Mouse (Mus musculus): ENCODE measurements around the gene Ap1ar. TPM values are rescaled to one million over a fixed set of nuclear protein-coding genes. Genes with fewer than 3 reads are reported as not detected.

Gene Ap1ar
- 90.4 and 104 TPM in 2 replicates for polyA plus RNA-seq (2015; fragmentation: Nextera tagmentation; extraction: Ambion mirVana)

DNA sequence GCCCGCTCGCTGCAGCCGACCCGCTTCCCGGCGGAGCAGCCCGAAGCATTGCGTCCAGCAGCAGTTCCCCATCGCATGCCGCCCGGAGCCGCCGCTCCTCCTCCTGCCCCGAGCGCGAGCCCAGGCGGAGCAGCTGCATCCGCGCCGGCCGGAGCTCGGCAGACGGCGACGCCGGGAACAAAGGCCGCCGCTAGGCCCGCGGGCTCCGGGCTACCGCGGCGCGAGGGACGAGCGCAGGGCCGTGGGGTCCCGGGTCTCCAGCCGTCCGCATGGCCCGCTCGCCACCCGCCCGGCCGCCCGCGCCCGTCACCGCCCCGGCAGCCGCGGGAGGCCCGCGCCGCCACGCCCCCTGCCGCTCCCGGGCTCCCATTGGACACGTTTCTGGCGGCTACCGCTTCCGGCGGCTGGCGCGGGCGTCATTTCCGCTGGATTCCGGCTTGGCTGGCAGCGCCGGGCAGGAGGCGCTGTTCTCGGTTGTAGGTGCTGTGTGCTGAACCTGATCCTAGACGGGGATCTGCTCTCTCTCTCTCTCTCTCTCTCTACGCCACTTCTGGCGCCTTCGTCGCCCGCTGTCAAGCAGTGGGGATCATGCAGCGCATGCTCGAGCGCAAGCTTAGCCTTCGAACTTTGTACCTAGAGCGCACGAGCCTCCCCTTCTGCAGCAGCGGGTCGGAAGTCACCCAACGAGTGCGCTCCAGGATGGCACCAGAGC is at the start of gene Ap1ar:
Gene Ap1ar, minus strand, starts transcription at position 370 of the 712 bp plus-strand sequence.
- under 1% methylated on average over 84 of the region's 89 CpGs for WGBS
- no peaks in the 10 kb centered on the region for H3K36me3 ChIP-seq
- peaks cover 25% of the 10 kb centered on the region for H3K4me1 ChIP-seq (replicated peaks)
- peak within 1 kb of the TSS; percentile 83 for H3K9ac ChIP-seq
- no peaks in the 10 kb centered on the region for H3K27me3 ChIP-seq
- H3K4me3 ChIP-seq, result peak within 1 kb of the TSS; percentile 74
- H3K9me3 ChIP-seq, result no peaks in the 10 kb centered on the region
- H3K27ac ChIP-seq (replicated peaks), result peak within 1 kb of the TSS; percentile 93
- peak within 1 kb of the TSS; percentile 71 for H3K4me2 ChIP-seq
- peak; percentile 97 for ATAC-seq (ENCODE audit: low FRiP score, low read depth)

DNA sequence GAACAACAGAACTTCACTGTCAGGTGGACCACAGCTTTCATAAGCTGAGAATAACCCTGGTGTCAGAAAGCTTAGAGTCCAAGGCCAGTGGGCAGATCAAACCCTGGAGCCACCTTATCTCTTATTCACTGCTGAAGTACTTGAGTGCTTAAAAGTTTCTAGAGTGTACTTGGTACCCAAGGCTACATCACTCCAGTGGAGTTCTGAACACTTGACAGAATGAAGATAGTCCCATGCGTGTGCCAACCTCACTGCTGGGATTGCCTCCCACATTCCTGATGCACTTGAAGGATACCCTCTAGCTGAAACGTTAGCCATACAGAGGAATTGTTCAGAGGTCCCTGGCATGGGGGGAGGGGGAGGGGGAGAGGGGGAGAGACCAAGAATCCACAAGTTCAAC is 44.4 kb upstream of the Ap1ar start:
- no peak overlapping the region for H3K9ac ChIP-seq
- H3K36me3 ChIP-seq, result no peaks in the 10 kb centered on the region
- H3K27ac ChIP-seq (replicated peaks), result no peak overlapping the region
- H3K4me2 ChIP-seq, result no peak overlapping the region
- H3K27me3 ChIP-seq, result no peaks in the 10 kb centered on the region
- H3K4me3 ChIP-seq, result no peak overlapping the region
- H3K9me3 ChIP-seq, result no peaks in the 10 kb centered on the region
- WGBS, result 55% methylated on average over 2 of the region's 2 CpGs
- no peak for ATAC-seq (ENCODE audit: low FRiP score, low read depth)
- H3K4me1 ChIP-seq (replicated peaks), result no peaks in the 10 kb centered on the region

DNA sequence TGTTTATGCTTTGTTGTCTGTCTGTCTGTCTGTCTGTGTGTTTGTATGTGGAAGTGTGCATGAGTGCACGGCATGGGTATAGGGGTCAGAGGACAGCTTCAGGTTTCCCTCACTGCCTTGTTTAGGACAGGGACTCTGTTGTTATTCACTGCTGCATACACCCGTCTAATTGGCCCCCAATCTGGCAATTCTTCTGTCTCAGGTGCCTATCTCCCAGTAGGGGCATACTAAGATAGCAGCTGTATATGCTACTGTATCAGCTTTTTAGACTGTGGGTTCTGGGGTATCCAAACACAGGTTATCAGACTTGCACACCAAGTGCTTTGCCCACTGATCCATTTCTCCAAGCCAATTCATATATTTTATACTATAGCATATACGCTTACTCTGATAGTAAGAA is 42.6 kb upstream of the Ap1ar start:
- WGBS, result 85% methylated on average over 3 of the region's 3 CpGs
- ATAC-seq (ENCODE audit: low FRiP score, low read depth), result no peak
- Histone ChIP-seq H3K9me3 (no peaks in the 10 kb centered on the region), H3K4me3 (no peak overlapping the region), H3K4me2 (no peak overlapping the region), H3K9ac (no peak overlapping the region), H3K4me1 (replicated peaks) (no peaks in the 10 kb centered on the region), H3K36me3 (no peaks in the 10 kb centered on the region), H3K27ac (replicated peaks) (no peak overlapping the region), H3K27me3 (no peaks in the 10 kb centered on the region)

DNA sequence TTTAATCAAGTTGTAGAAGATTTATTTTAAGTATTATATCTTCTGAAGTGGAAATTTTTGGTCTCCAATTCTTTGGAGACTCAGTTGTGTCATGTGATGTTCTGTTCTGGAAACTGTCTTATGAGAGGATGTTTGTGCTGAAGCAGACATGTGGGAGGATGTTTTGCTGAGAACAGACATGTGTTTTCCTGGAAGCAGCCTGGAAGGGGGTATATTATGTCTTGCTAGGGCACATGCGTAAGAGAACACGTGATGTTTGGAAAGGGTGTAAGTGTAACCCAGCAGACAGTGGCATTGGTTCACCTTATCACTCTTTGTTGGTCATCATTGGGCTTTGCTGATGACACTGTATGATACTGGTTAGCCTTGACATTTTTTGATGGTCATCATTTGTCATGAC is 38.2 kb upstream of the Ap1ar start:
- 90% methylated on average over 2 of the region's 2 CpGs for WGBS

DNA sequence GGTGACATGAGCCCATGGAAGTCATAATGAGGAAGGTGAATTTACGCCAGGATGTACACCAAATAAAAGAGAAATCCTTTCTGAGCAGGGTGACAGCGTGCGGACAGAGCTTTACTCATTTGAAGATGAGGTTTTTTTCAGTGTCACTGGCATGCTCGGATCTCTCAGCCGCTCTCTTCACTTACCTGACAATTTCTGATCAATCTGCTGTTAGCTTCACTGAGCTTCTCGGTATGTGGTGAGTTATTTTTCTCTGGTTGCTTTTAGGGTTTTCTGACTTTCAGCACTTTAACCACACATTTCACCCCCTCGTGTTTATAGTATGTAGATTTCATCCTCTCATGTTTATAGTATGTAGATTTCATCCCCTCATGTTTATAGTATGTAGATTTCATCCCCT is 37.7 kb upstream of the Ap1ar start:
- H3K4me2 ChIP-seq, result no peak overlapping the region
- 67% methylated on average over 7 of the region's 7 CpGs for WGBS
- no peak overlapping the region for H3K27ac ChIP-seq (replicated peaks)
- H3K4me1 ChIP-seq (replicated peaks), result 0 out of 2 replicates have a peak, but pooled peaks cover 4% of the 10 kb centered on the region
- H3K27me3 ChIP-seq, result no peaks in the 10 kb centered on the region
- no peak for ATAC-seq (ENCODE audit: low FRiP score, low read depth)
- H3K9me3 ChIP-seq, result no peaks in the 10 kb centered on the region
- H3K9ac ChIP-seq, result no peak overlapping the region
- no peaks in the 10 kb centered on the region for H3K36me3 ChIP-seq
- no peak overlapping the region for H3K4me3 ChIP-seq

More for the DNA sequence above, 38.2 kb upstream of the Ap1ar start:
- Histone ChIP-seq H3K4me2 (no peak overlapping the region), H3K4me3 (no peak overlapping the region), H3K36me3 (no peaks in the 10 kb centered on the region), H3K9ac (no peak overlapping the region), H3K27me3 (no peaks in the 10 kb centered on the region), H3K4me1 (replicated peaks) (0 out of 2 replicates have a peak, but pooled peaks cover 4% of the 10 kb centered on the region), H3K27ac (replicated peaks) (no peak overlapping the region), H3K9me3 (no peaks in the 10 kb centered on the region)
- ATAC-seq (ENCODE audit: low FRiP score, low read depth), result no peak

DNA sequence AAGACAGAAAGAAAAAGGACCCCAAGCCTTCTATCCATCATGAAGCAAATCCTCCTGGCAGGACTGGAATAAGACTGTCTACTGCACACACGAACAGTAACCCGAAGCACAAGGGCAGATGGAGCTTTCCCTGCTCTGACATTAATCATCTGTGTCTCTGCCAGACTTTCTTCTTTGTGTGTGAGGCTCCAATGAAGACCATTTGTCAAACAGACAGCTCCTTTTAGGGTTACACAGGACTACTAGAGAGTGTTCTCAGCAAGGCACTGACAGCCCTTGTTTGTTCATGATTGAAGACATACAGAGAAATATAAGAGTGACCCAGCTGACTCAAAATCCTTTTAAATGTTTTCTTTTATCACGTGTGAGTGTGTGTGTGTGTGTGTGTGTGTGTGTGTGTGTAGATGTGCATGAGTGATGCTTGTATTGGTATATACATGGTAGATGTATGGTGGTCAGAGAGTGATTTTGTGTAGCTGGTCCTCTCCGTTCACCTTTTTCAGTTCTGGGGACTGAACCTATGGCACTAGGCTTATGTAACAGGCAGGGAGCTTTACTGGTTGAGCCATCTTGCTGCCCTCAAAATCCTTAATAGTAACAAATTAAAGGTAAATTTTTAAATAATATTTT is 37.0 kb upstream of the Ap1ar start:
- no peak overlapping the region for H3K9ac ChIP-seq
- H3K27ac ChIP-seq (replicated peaks), result 0 out of 2 replicates have a peak overlapping the region, but pooled peaks have one; percentile 20
- H3K4me1 ChIP-seq (replicated peaks), result 0 out of 2 replicates have a peak, but pooled peaks cover 4% of the 10 kb centered on the region
- ATAC-seq (ENCODE audit: low FRiP score, low read depth), result peak; percentile 95
- H3K4me3 ChIP-seq, result no peak overlapping the region
- no peaks in the 10 kb centered on the region for H3K9me3 ChIP-seq
- H3K4me2 ChIP-seq, result no peak overlapping the region
- 28% methylated on average over 4 of the region's 4 CpGs for WGBS
- H3K36me3 ChIP-seq, result no peaks in the 10 kb centered on the region
- no peaks in the 10 kb centered on the region for H3K27me3 ChIP-seq

DNA sequence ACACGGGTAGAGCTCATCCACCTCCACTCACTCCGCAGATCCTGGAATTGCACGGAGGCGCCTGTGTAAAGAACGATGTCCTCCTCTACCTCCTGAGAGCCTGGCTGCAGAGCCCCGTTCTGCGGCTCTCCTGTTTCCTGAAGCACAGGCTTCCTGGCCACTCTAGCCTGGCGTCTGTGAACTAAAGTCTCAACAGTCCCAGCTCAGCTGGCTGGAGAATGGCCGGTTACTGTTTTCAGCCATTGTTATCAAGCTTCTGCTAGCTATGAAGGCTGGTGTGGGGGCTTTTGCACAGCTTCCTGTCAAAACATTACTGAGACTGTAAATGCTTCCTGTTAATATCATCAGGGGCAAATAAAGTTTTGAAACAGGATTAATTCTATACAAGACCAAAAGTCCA is 34.3 kb upstream of the Ap1ar start:
- H3K36me3 ChIP-seq, result no peaks in the 10 kb centered on the region
- 0 out of 2 replicates have a peak, but pooled peaks cover 7% of the 10 kb centered on the region for H3K4me1 ChIP-seq (replicated peaks)
- H3K27ac ChIP-seq (replicated peaks), result no peak overlapping the region
- no peaks in the 10 kb centered on the region for H3K9me3 ChIP-seq
- 88% methylated on average over 9 of the region's 9 CpGs for WGBS
- no peaks in the 10 kb centered on the region for H3K27me3 ChIP-seq
- ATAC-seq (ENCODE audit: low FRiP score, low read depth), result no peak
- no peak overlapping the region for H3K4me2 ChIP-seq
- no peak overlapping the region for H3K9ac ChIP-seq
- no peak overlapping the region for H3K4me3 ChIP-seq

DNA sequence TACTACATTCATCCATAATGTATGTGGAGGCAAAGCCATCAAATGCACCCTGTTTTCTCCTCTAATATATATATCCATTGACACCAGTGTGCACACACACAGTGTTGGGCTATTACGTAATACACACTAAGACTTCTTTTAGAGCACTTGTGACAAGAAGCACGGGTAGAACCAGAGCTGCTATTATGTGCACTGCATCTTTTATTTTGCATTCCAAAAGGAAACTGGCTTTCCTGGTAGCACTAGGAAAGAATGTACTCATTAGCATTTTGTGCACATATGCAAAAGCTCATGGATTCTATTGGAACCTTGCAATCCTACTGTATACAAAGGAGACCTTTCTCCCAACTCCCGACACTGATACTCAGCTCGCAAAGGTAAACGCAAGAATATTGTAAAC is 31.6 kb upstream of the Ap1ar start:
- Histone ChIP-seq H3K9me3 (no peaks in the 10 kb centered on the region), H3K4me2 (0 out of 2 replicates have a peak overlapping the region, but pooled peaks have one; percentile 6), H3K4me3 (no peak overlapping the region), H3K4me1 (replicated peaks) (0 out of 2 replicates have a peak, but pooled peaks cover 7% of the 10 kb centered on the region), H3K27me3 (no peaks in the 10 kb centered on the region), H3K9ac (no peak overlapping the region), H3K36me3 (no peaks in the 10 kb centered on the region), H3K27ac (replicated peaks) (no peak overlapping the region; the same call in 1 of the 2 replicates)
- WGBS, result 38% methylated on average over 5 of the region's 5 CpGs
- peak; percentile 61; the same call in 1 of the 2 replicates for ATAC-seq (ENCODE audit: low FRiP score, low read depth)

DNA sequence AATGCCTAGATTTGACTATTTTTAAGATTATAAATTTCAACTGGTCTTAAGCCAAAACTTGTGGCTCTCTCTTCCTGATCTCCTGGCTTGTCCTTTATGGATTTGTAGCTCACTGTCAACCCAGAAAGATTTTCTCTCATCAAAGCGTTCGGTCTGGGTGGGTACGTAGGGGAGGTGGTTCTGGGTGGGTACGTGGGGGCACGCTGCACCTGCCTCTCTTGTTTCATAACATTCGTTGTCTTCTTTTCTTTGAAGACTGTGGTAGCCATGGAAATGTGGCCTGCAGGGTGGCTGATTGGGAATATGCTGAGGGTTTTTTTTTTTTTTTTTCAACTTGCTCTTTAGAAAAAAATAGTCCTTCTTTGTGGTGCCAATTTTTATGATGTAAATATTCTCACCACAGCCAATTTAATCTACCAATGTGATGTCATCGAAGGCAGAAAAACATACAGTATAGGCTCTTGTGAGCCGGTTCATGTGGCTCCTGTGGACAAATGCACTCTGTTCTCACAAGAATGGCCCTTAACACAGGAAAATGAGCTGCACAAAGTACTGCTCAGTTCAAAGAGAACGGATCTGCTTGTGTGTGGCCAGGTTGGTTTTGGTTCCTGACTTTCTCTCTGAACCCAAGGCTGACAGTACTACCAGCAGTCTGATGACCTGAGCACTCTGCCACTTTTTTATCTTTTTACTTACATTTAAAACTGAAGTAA is 30.9 kb upstream of the Ap1ar start:
- Histone ChIP-seq H3K4me2 (no peak overlapping the region), H3K27me3 (no peaks in the 10 kb centered on the region), H3K4me3 (no peak overlapping the region), H3K9ac (no peak overlapping the region), H3K36me3 (no peaks in the 10 kb centered on the region), H3K4me1 (replicated peaks) (0 out of 2 replicates have a peak, but pooled peaks cover 3% of the 10 kb centered on the region), H3K9me3 (no peaks in the 10 kb centered on the region), H3K27ac (replicated peaks) (peak overlapping the region; percentile 55; the same call in 1 of the 2 replicates)
- no peak for ATAC-seq (ENCODE audit: low FRiP score, low read depth)
- 45% methylated on average over 9 of the region's 9 CpGs for WGBS

DNA sequence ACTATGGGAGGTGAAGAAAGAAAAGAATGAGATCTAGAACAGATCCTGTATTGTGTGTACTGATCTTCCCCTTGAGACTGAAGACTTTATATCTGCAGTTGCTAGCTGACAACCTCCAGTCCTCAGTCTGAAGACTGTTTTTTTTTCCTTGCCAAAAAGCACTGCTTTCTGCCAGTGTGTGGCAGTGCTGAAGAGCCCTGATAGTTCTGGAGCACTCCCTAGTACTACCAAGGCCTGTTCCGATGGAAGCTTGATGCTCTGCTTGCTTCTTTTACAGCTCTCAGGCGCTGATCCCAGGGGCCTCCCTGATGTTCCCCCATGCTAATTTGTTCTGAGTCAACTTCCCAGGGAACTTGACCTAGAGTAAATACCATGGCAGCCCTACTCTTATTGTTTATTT is 26.9 kb upstream of the Ap1ar start:
- H3K4me3 ChIP-seq, result no peak overlapping the region
- no peaks in the 10 kb centered on the region for H3K27me3 ChIP-seq
- H3K9me3 ChIP-seq, result no peaks in the 10 kb centered on the region
- H3K9ac ChIP-seq, result no peak overlapping the region
- H3K36me3 ChIP-seq, result no peaks in the 10 kb centered on the region
- H3K27ac ChIP-seq (replicated peaks), result no peak overlapping the region
- no peak for ATAC-seq (ENCODE audit: low FRiP score, low read depth)
- 43% methylated on average over 2 of the region's 2 CpGs for WGBS
- no peak overlapping the region for H3K4me2 ChIP-seq
- 0 out of 2 replicates have a peak, but pooled peaks cover 3% of the 10 kb centered on the region for H3K4me1 ChIP-seq (replicated peaks)

DNA sequence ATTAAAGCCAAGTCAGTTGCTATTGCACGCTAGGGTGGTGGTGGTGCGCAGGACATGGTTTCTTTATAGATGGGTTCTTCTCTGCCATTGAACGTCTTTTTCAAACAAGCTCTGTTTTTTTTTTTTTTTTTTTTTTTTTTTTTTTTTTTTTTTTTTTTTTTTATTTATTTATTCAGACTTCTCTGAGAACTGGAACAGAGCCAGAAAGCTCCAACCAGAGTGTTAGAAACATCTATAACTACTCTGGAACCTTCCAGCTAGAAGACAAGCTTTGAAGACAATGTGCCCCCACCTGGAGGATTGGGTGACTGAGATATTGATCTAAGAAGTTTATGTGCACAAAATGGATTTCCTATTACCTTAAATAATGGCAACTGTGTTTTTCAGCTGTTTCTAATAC is 26.2 kb upstream of the Ap1ar start:
- H3K4me1 ChIP-seq (replicated peaks), result no peaks in the 10 kb centered on the region
- no peak overlapping the region for H3K27ac ChIP-seq (replicated peaks)
- no peaks in the 10 kb centered on the region for H3K27me3 ChIP-seq
- ATAC-seq (ENCODE audit: low FRiP score, low read depth), result no peak
- no peaks in the 10 kb centered on the region for H3K36me3 ChIP-seq
- H3K9me3 ChIP-seq, result no peaks in the 10 kb centered on the region
- H3K4me3 ChIP-seq, result no peak overlapping the region
- H3K4me2 ChIP-seq, result no peak overlapping the region
- no peak overlapping the region for H3K9ac ChIP-seq
- 67% methylated on average over 3 of the region's 3 CpGs for WGBS

DNA sequence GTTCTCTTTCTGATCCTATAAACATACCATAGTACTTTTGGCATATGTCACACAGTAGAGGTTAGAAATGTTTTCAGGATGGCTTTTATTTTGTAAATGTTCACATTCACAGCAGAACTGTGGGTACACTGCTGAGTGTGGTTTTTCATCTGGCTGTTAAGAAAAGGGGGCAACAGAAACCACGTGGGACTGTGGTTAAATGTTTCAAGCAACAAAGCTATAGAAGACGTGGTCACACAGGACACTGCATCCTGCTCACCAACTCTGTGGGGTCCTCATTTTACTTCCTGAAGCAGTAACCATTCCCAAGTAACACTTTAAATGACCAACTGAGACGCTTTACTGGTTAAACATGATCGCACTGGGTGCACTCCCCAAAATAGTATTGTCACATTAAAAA is 25.2 kb upstream of the Ap1ar start:
- no peak overlapping the region for H3K27ac ChIP-seq (replicated peaks)
- WGBS, result 73% methylated on average over 4 of the region's 4 CpGs
- no peak overlapping the region for H3K9ac ChIP-seq
- H3K27me3 ChIP-seq, result no peaks in the 10 kb centered on the region
- no peaks in the 10 kb centered on the region for H3K36me3 ChIP-seq
- H3K4me3 ChIP-seq, result no peak overlapping the region
- no peaks in the 10 kb centered on the region for H3K4me1 ChIP-seq (replicated peaks)
- no peak for ATAC-seq (ENCODE audit: low FRiP score, low read depth)
- H3K9me3 ChIP-seq, result no peaks in the 10 kb centered on the region
- H3K4me2 ChIP-seq, result no peak overlapping the region
